Mouse (Mus musculus) adrenal gland, postnatal 25 days (tissue): Measurements from ENCODE around the gene Ccdc102a. TPM values are rescaled to one million over a fixed set of nuclear protein-coding genes. Genes with fewer than 3 reads are reported as not detected.

ENCODE experiments used
- DNase-seq: peaks from one replicate; pipeline ENCODE4 v3.0.0; 2021; ENCODE audit warnings: mixed read lengths
- long read RNA-seq: library from polyadenylated mRNA; stranded (forward); transcript quantifications from one replicate; pipeline ENCODE4 v2.0.0, GENCODE M21; 2021
- total RNA-seq: library from RNA; stranded (reverse); gene quantifications from 2 replicates; pipeline ENCODE4 v1.2.3, GENCODE M21; 2021

Ccdc102a gene
- 7.7 and 8.8 TPM in 2 replicates for total RNA-seq
- long read RNA-seq, transcript Ccdc102a-201 (9 exons, 2,304 nt) = major isoform, 18 of 24 reads
- long read RNA-seq, partial matches to known transcripts = 2 of 24 reads
- long read RNA-seq, other reads (novel, unspliced or antisense) = 4 of 24 reads

DNA sequence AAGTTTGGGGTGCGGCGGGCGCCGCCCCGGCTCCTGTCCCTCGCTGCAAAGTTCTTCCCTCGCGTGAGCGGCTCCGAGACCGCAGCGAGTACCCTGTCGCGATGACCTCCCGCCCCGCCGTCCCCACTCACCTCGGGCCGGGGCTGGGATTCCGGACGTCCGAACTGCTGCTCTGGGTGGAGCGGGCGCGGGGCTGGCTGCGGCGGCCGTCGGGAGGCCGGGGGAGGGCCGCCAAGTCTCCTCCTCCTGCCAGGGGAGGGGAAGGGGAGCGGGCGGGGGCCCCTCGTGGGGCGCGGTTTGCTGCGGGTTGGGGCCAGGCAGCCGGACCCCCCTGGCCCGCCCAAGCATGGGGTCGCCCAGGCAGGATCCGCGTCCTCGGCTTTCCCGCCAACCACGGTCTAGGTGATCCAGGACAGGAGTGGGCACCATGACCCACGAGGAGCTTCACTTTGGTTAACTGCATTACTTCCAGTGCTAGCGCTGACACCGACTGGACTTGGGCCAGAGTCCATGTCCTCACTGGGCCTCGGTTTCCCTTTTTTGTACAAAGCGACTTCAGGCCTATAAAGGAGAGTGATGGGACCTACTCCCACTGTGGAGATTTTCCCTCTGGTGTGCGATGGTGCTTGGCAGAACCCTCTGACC lies at the start of gene Ccdc102a:
Ccdc102a (minus strand) TSS at position 248 of the 645 bp plus-strand sequence.
- DNase-seq = peak; percentile 68

DNA sequence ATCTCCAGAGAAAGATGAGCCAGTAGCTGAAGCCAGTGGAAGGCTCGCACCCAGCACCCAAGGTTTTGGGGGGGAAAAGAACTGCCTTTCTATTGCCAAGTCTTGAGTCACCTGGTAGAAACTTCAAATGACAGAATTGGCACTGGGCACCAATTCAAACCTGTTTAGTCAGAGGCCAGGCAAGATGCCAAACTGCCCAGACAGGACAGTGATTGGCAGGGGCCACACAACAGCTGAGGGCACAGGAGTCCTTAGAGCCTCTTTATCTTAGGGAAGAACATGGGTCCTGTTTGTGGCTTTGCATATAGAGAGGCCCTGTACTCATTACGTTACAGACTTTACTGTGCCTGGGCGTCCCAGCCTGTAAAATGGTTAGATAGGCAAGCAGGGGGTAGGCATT lies 49.7 kb upstream of the Ccdc102a start:
- peak; percentile 83 for DNase-seq

DNA sequence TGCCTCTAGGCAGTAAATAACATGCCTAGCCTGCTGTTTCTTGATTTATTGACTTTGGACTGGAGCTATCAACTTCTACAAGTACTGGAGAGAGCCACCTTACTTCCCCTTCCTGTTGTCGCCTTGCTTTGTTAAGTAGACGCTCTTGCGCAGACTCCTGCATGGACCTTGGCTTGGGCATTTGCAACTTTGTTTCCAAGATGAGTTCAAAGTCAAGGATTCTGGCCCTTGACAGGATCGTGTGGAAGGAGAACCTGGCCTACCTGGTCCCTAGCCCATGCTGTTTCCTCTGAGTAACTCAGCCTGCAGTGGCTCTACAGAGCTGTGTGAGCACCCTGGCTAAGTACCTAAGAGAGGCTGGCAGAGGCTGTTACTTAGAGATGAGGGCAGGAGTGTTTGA lies 49.2 kb upstream of the Ccdc102a start:
- no peak for DNase-seq

DNA sequence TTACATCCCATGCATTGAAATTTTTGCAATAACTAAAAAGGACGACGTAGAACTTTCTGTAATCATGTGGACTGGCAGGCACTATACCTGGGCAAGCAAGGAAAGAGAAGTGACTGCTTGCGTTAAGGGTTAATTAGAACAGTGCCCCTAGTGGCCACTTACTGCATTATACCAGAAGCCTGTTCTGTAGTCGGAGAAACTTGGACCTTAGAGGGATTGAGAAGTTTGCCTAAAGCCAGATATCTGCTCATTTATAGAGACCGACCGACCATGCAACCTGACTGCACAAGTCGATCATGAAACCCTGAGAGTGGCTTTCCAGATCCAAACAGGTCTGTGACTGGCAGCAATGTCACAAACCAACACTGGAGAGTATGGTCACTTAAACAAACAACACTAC lies 48.7 kb upstream of the Ccdc102a start:
- DNase-seq = no peak

DNA sequence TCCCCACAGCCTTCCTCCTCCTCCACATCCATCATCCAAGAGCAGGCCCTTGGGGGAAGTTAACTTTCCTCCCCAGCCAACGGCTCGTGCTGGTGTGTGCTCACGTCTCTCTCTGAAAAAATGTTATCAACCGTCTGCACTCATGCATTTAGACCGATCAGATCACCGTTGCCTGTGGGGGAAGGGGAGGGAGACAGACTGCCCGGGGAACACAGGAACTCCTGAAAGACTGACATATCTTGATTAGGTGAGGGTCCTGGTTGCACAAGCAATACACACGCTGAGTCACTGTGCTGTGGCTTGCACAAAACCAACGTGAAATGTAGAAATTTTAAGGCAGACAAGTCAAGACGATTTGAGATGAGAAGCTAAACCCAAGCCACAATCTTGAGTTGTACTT lies 46.9 kb upstream of the Ccdc102a start:
- DNase-seq = no peak

DNA sequence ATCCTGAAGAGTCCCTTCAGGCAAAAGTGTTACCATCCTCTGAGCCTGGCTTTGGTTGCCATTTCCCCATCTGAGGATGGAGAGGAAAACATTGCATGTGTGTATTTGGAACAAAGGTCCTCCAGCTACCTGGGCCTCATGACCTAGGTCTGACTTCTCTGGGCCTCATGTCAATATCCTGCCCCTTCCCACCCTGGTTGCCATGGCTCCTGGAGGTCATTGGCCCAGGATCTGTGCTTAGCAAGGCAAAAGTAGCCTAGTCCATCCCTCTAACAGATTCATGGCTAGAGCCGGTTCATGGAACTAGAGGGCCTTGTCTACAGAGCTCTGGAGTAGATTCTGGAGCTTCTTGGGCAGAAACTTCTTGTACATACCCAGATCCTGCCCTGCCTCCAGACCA lies 44.3 kb upstream of the Ccdc102a start:
- no peak for DNase-seq

DNA sequence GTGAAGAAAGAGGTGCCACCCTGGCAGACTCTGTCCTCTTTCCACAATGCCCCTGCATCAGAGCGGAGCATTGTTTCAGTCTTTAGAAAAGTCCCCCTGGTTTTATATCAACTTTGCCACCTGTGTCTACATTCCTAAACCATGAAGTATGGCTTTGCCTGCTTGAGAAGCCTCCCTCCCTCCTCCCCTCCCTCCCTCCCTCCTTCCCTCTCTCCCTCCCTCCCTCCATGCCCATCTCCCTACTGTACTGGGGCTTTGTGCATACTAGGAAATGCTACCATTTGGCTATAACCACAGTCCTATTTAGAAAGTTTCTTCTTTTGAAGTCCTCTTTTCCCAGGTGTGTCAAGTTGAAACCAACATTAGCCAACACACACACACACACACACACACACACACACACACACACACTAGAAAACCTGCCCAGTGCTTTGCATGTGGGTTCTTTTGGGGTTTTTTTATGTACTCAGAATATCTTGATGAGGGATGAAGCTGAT lies 38.2 kb upstream of the Ccdc102a start:
- DNase-seq = no peak

DNA sequence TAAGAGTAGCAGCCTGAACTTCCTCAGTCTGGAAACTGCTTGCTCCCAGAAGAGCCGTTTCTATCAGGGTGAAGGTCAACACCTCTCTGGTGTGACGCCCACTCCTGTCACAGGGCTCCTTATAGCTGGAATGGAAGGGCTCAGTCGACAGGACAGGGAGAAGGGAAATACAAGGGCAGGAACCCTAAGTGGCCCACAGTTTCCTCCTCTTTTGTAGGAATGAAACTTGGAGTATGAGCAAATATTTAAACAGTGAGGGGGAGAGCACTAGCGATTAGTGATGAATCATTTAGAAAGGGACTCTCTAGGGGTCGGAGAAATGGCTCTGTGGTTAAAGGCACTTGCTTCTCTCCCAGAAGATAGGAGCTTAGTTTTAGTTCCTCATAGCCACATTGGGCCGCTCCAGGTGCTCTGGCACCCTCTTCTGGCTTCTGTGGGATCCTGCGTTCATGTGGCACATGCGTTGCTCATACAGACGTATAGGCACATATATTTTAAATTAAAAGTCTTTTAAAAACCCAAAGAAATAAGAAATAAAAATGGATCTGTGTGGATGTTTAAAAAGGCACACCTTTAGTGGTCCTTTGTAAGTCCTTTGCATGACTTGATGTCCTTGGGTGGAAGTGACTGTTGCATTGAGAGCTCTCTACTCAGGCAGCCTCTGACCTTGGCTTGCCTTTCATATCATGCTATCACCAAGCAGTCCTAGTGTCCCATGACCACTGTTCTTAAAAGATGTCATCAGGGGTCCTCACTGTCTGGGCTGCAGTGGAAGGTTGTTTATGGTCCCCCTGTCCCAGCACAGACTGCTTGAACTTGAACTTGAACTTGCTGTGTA lies 37.2 kb upstream of the Ccdc102a start:
- DNase-seq = no peak

DNA sequence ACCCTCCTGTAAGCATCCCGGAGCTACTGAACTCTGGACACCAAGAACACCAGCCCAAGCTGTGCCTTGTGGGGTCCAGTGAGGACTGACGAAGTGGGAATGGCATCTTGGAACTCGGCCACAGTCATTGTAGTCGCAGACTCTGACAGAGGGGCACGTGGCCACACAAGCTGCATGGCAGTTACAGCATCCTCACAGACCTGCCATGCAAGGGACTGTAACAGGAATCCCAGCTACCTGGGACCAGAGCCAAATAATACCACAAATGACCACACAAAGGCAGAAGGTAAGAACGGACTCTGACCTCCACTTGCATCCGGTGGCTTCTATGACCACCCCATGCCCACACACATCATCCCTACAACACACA lies 36.5 kb upstream of the Ccdc102a start:
- no peak for DNase-seq

DNA sequence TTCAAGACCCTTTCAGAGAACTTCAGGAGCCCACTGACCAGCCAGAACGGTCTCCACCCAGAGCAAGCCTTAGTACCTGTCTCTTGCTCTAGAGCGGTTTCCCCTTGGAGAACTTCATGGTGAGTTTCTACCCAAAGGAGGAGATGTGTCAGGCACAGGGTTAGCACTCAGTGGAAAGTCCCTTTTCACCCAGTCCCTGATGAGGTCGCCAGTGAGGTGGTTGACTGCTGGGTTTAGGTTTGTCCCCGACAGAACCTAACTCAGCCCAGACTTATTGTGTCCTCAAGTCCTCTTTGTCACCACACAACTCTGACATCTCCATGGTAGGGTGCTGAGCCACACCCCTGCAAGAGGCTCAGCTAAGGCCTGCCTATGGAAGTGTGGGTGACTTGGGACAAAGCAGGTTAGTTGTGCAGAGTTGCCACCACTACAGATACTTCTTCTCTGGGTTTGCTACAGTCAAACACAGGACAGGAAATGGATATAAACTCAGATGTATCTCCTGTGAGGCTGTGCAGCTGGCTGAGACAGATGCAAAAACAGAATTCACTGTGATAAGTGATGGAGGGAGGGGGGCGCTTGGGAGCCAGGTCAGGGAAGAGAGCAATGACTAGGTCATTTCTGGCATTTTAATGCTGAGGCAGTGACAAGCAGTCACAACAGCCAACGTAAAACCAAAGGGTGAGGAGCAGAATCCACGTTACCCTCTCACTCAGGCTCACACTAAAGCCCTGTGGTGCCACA lies 35.9 kb upstream of the Ccdc102a start:
- DNase-seq = no peak

DNA sequence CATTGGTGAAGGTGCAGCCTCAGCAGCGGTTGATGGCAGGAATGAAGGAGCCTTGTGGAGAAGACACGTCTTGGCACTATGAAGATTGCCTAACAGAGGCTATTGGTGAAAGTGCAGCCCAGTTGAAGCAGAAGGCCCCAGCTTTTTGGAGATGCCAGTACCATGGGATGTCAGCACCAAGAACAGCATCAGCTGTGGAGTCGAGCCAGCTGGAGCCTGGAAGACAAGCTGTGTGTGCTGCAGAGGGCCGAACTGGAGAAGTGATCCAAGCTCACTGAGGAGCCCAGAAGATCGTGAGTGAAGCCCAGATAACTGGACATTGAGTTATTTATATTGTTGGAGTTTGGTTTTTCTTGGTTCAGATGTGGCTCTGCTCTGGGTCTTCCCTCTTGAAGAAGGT lies 34.2 kb upstream of the Ccdc102a start:
- DNase-seq = no peak

DNA sequence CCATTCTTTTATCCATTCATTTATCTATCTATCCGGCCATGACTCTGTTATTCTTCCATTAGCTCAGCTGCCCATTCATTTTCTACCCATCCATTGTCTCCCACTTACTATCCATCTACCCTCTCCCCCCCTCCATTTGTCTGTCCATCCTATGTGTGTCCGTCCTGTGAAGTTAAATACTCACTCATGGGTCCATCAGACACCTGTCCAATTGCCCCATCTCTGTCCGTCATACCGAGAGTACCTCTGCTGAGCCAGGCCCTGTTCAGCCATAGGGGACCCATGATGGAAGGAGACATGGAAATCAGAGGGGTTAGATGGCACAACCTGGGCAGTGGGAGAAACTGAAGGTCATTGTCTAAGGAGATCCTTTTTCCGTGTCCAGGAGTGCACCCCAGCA lies 32.6 kb upstream of the Ccdc102a start:
- DNase-seq = no peak

DNA sequence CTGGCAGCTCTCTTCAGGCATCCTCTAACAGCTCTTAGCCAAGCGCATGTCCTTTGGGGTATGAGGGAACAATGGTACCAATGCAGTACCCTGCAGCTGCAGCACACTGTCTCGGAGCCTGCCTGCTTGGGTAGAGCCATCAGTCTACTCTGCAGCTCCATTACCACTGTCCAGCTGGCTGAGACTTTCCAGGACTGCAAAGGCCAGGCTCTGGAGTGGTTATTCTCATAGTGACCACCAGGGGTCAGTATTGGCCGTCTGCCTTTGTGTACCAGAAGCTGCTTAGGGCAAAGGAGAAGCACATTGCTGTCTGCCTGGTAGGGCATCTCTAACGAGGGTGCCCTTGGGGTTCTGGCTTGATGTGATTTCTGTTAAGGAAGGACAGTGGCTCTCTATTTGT lies 32.1 kb upstream of the Ccdc102a start:
- peak; percentile 65 for DNase-seq

DNA sequence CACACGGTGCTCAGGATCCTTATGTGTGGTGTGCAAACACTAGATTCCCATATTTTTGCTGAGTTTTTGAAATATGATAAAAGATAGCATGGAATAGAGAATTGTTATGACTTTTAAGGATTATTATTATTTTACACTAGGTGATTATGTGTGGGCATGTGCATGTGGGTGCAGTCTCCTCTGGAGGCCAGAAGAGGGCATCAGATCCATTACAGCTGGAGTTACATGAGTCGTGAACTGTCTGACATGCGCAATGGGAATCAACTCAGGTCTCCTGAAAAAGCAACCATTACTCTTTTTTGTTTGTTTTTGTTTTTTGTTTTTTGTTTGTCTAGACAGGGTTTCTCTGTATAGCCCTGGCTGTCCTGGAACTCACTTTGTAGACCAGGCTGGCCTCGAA lies 31.1 kb upstream of the Ccdc102a start:
- no peak for DNase-seq

DNA sequence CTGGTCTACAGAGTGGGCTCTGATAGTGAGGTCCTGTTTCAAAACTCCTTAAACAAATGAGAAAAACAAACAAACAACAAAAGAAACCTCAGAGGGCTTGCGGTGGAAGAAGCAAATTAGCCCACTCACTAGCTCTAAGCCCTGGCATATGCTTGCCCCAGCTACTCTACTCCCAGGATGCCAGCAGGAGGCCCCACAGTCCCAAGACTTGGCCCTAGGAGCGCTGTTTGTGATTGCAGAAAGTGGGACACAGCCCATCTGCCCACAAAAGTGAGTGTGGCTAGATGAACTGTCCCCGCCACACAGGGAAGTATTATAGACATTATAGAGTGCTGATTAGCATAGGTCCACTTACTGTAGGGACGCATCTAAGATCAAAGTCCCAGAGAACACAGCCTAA lies 30.5 kb upstream of the Ccdc102a start:
- DNase-seq = no peak

DNA sequence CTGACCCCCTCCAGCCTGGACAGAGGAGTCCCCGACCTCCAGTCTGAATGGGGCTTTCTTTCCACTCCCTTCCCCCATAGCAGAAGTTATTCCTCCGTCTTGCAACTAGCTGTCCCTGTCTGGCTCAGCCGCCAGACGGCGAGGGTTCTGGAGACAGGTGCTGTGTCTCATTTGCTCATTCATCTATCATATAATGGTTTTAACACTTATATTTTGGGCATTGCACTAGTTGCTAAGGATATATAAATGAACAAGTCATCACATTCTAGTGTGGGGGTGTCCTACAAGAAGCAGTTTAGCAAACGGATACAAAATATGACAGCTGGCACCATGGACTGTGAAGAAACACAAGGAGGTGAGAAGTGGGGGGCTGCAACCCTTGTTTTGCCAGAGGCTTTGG lies 27.3 kb upstream of the Ccdc102a start:
- DNase-seq = no peak

DNA sequence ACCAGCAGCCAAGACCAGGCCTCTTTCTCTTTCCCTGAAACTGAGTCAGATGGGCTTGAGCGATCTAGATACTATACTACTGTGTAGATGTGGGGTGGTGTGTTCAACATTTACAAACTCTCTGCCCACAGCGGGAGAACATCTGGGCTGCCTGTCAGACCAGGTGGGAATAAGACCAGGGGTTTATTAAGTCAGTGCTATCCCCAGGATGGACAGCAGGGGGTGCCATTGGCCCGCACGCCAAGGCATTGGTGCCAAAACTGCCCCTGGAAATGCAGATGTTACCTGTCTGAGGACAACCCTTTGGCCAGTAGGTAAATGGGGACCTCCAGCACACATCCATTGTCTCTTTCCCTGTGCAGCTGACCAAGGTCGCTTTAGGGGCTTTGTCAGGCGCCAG lies 24.7 kb upstream of the Ccdc102a start:
- DNase-seq = peak; percentile 66

DNA sequence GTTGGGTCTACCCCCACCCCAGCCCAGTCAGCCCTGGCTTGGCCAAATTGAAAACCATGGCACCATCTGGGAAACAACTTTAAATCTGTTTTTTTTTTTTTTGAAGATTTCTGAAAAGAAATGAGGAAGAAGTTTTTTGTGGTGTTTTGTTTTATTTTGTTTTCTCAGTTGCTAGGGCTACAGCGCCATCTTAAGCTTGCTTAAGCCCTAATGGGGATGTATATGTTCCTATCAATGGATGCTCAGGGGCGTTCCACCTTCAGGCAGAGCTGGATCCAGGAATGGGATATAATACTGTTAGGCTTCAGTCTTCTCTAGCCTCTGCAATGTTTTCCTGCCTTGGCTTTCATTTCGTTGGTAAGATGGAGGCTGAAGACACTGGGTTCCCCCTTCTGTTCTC lies 17.3 kb upstream of the Ccdc102a start:
- no peak for DNase-seq

DNA sequence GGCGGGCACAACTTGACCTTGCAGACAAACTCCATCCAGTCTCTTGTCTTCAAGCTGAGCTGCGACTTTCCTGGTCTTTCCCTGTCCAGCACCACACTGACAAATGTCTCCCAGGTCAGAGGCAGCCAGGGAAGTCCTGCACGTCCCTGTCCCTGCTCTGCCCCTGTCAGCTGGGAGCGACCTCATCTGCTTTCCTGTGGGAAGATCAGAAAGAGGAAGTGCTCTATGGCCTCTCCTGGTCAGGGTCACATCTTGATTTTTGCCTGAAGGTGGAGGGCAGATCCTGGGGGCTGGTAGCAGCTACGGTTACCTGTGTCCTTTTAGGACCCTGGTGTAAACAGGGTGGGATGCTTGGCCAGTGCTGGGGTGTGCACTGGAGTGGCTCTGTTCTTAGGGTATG lies 16.0 kb upstream of the Ccdc102a start:
- no peak for DNase-seq

DNA sequence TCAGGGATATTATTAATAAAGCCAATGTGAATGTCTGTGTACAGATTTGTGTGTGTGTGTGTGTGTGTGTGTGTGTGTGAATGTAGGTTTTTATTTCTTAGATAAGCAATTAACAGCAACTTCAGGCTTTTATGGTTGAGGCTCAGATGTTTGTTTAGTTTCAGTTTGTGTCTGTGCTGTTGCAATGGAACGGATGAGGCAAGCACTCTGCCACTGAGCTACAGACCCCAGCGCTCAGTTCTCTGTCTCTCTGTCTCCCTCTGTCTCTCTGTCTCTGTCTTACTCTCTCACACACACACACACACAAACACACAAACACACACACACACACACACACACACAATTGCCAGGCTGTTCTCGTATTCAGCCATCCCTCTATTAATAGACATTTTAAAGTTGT lies 10.3 kb upstream of the Ccdc102a start:
- DNase-seq = no peak

DNA sequence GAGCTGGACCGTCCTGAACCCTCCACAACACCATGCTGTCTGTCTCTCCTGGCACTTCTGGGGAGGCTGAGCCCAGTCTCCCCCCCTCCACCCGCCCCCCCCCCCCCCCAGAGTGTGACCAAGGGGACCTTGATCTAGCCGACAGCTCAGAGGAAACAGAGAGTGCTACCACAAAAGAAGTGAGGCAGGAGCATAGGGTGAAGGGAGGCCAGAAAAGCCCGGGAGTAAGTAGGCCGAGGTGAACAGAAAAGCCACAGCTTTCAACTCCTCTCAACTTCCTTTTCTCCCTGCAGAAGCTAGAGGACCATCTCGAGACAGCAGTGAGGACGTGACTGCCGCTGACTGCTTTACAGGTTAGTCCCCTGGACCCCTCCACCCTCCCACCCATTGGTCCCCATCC lies 5.5 kb upstream of the Ccdc102a start, which contains the start of gene Adgrg5:
Adgrg5 (plus strand) TSS at position 290 of the 400 bp plus-strand sequence.
- no peak for DNase-seq

DNA sequence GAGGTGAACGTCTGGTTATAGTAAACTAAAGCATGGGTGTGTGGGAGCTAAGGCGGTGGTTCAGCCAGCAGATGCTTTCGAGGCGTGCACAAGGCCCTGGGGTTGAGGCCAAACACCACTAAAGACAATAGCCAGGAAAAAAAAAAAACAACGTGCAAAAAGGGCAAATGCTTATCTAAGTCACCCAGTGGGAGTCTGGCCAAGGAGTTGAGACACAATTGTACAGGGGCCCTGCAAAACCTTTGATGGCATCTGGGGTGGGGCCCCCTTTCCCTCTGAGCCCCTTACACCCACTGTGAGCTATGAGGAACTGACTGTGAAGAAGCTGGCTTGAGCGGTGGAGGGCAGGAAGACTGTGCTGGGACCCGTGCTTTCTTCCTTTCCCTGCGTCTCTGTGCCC lies 4.7 kb upstream of the Ccdc102a start:
- DNase-seq = no peak

DNA sequence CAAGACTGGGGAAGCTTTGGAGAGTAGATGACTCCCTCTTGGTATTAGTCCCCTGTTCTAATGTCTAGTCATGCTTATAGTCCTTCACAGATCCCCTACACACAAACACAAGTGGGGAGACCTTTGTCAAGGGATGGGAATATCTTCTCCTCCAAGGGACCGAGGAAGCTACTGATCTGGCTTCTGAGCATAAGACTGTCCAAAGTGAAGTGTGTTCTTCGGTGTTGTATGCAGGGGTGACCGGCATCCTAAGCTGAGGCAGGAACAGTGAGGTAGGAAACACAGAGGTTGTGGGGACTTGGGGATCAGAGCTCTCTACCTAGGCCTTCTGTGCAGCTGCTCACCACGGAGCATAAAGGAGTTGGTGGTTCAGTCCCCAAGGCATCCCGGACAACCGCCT lies 4.3 kb upstream of the Ccdc102a start:
- DNase-seq = no peak
